Mouse (Mus musculus): Measurements from ENCODE around the gene Golga7b.

- TF ChIP-seq CTCF (IDR thresholded peaks at IDR 0.05; ENCODE audit: borderline replicate concordance, extremely low read depth, insufficient read depth, insufficient read length) (no peak), POLR2A (IDR thresholded peaks at IDR 0.05; ENCODE audit: borderline replicate concordance, extremely low read depth, insufficient read depth, insufficient read length, poor library complexity, severe bottlenecking) (no peak)
These were observed 20.9 kb upstream of the Golga7b start for GRCm38 (mm10) chr19:42226451-42226850.

All from brain, embryonic 14.5 days (tissue).